Mouse (Mus musculus): ENCODE results near the gene Gm11084. TPM values are rescaled to one million over a fixed set of nuclear protein-coding genes. Genes with fewer than 3 reads are reported as not detected.

Gene Gm11084
- not detected for polyA plus RNA-seq (2014; fragmentation: Illumina TruSeq; extraction: RNeasy Lipid Tissue Mini Kit (QIAGEN cat#74804); ENCODE audit: low read depth, low replicate concordance)

DNA sequence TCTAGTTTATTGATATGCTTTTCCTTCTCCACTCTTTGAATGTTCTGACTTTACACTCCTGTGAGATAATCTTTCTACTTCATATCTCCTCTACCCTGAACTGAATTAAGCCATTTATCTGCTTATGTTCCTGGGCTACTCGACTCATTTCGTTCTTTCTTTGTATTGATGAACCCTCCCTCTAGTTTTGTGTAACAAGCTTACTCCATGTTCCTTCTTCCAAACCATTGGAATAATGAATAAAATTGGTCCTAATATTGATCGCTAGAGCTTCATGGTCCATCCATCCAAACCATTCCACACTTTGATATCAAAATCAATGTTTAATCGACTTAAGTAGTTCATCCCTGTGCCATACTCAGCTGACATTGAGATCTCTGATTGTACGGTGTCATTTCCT is at the start of gene Gm11084:
Gm11084 (minus strand) TSS at position 101 of the 400 bp plus-strand sequence.

DNA sequence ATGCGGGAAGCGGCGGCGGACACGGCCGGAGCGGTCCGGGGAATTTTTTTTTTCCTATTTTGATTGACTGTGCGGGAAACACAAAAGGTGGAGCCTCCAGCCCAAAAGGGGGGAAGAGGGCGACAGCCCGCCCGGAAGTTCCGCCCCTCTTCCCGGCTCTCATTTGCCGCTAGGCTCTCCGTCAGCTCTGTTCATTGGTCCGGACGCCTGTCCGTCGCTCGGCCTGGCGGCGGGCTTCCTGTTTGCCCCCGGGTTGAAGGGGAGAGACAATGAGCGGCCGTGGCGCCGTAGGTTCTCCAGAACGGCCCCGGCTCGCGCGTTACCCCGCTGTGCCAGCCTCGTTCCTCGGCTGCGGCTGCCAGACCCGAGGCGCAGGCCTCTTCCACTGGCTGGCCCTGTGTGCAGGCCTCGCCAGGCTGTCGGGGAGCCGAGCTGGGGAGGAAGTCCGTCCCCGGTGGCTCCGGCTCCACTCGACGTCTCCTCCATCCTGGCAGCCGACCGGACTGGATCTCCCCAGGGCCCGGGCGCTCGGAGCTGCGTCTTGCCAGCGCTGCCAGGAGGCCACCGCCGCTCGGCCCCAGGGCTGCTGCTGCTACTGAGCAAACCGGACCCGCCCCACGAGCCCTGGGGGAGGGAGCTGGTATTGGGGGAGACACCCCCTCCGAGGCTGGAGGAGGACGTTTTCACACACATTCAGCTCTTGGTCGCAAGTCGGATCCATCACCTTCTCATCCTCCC is 6.0 kb downstream of the Gm11084 start, which contains the start of gene Sp3:
Sp3 (minus strand) TSS at position 110 of the 738 bp plus-strand sequence.

Other genes starting within 250 kb of the Gm11084 start
- gene Sp3, start 6.3 kb downstream of the Gm11084 start, polyA plus RNA-seq (2014; fragmentation: Illumina TruSeq; extraction: RNeasy Lipid Tissue Mini Kit (QIAGEN cat#74804); ENCODE audit: low read depth, low replicate concordance): 36.1 TPM
- 45.2 TPM for gene Ola1, start 232.2 kb upstream of the Gm11084 start, polyA plus RNA-seq (2014; fragmentation: Illumina TruSeq; extraction: RNeasy Lipid Tissue Mini Kit (QIAGEN cat#74804); ENCODE audit: low read depth, low replicate concordance)

Data from adipose tissue, adult 10 weeks (tissue).